Mouse (Mus musculus) thymus, adult 2 months (tissue): ENCODE measurements around the gene Krtap28-13.

Source experiments
- CTCF ChIP-seq: fragments of 200-500 bp; IDR thresholded peaks from 2 replicates; pipeline ENCODE4 v1.5.1; 2012; ENCODE audit warnings: mild to moderate bottlenecking, control low read depth, low read length, moderate library complexity, borderline replicate concordance; ENCODE audit not compliant: control insufficient read depth, poor library complexity, insufficient read depth; ENCODE audit errors: extremely low read depth
- POLR2A ChIP-seq: fragments of 200-500 bp; IDR thresholded peaks from 2 replicates; pipeline ENCODE4 v1.6.1; 2012; ENCODE audit warnings: mild to moderate bottlenecking, low read length, control low read depth, moderate library complexity; ENCODE audit not compliant: control insufficient read depth, poor library complexity, insufficient read depth; ENCODE audit errors: extremely low read depth

GRCm38 (mm10) chr1:83075526-83076189 lies 14.9 kb downstream of the Krtap28-13 start:
- TF ChIP-seq CTCF: no peak
- no peak for TF ChIP-seq POLR2A
